Mouse (Mus musculus) T-cell, adult 2 months (primary cell): ENCODE data around the gene Gprasp1.

Experiments
- DNase-seq: peaks from one replicate; pipeline ENCODE4 v3.0.0; 2022; ENCODE audit warnings: low spot score

Gprasp1 gene

DNA sequence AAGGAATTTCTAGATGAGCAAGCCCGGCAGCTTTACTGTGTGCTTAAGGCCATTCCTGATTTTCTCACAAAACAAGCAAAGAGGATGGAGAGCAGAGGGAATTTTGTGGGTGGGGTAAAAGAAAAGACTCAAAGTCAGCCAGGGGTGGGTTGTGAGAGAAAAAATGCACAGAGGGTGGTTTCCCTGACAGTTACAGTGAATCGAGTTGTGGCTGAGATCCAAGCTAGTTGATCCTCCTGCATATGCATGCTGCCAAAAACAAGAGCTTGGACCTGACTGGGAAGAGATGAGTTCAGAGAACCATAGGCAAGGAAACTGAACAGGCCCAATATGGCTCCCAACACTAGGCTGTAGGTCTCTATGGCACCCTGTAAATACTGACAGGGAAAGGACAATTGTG lies 95.4 kb downstream of the Gprasp1 start:
- DNase-seq: no peak

DNA sequence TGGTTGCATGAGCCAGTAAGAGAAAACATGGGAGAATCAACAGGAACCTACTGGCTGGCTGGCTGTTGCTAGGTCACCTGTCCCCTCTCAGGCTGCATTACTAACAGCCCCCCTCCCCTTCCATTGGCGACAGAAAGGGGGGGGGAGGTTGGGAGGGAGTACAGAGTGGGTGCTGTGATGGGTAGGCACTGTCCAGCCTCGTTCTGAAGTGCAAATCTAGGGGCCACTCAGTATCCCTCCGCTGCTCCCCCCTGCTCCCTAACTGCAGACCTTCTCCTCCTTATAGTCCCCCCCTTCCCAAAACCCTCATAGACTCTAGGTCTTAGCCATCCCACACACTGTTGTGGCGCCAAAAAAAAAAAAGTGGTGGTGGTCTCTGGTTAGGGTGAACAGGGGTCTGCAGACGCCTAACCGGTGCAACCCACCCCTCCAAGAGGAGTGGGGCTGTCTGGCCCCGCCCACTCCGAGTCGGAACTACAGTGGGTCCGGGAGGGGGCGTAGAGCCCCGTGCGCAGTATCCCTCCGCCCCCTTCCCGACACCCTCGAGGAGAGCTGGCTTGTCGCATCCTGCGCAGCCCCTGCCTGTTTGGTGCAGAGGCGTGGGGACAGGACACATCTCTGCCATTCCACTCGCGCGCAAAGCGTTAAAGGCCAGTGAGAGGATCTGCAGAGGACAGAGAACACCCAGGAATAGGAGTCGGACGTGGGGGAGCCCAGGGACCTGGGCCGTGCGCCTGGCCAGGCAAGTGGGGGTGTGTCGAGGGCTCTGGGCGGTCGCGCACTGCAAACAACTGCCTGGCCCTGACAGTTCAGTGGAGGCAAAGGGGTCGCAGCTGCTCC lies 96.2 kb downstream of the Gprasp1 start, which contains the start of gene Gprasp2:
TSS of gene Gprasp2 (plus strand) at position 514 of the 840 bp plus-strand sequence.
- peak; percentile 10 for DNase-seq

DNA sequence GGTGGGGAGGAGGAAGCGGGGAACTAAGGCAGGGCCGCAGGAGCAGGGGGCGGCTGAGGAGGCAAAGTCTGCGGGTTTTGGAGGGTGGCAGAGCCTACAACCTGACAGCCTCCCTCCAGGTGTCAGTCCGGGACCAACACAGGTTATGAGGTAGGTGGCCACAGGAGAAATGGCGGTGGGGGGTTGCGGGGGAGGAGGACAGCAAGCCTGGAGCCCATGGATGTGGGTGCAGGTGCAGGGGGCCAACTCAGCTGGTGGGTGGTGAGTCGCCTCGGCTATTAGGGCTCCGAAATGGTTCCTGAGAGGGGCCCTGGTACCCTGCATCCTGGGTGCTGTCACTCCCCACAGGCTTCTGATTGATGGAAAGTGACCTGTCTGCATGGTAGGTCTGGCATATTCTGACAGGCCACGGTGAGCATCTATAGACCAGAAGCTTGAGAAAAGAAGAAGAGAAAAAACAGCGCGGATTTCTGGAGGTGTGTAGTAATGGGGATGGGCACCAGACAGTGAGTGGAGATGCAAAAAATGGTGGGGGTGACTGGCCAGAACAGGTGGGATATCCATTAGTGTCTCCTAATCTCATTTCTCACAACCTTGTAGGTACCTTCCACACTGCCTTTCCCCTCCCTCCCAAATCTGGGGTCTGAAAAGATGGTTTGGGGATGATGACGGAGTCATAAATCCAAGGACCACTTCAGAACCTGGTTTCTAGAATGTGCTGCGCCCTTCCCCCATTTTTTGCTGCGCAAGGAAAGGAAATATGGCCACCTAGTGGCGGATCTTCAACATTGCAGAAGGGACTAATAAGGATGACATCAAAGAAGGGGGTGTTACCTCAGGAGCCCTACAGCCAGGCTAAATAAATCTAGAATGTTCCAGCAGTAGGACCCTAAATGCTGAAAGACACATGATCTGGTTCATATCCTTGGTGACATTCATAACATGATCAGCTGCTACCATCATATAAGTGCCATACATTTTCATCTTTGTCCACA lies 97.2 kb downstream of the Gprasp1 start:
- peak; percentile 52 for DNase-seq
